Mouse (Mus musculus) ES-Bruce4 (cell line): Measurements from ENCODE around the gene Gm11549. TPM values are rescaled to one million over a fixed set of nuclear protein-coding genes. Genes with fewer than 3 reads are reported as not detected.

ENCODE experiments used
- H3K27ac ChIP-seq: 2 replicates; pipeline ENCODE4 v1.5.1; 2012; ENCODE audit warnings: low read length, inconsistent platforms; ENCODE audit not compliant: insufficient read depth
- H3K27me3 ChIP-seq: 2 replicates; pipeline ENCODE4 v1.6.1; 2012; ENCODE audit warnings: mild to moderate bottlenecking, low read length, inconsistent platforms; ENCODE audit not compliant: control insufficient read depth, poor library complexity, insufficient read depth, severe bottlenecking
- H3K36me3 ChIP-seq: 2 replicates; pipeline ENCODE4 v1.6.1; 2012; ENCODE audit warnings: inconsistent platforms, mild to moderate bottlenecking, low read length, moderate library complexity; ENCODE audit not compliant: control insufficient read depth, poor library complexity, insufficient read depth, severe bottlenecking
- H3K4me1 ChIP-seq: one replicate; pipeline ENCODE4 v1.8.1; 2011; ENCODE audit warnings: low read length; ENCODE audit not compliant: control insufficient read depth, insufficient read depth
- H3K4me3 ChIP-seq: 2 replicates; pipeline ENCODE4 v1.5.1; 2011; ENCODE audit warnings: low read depth, mild to moderate bottlenecking, low read length
- H3K9ac ChIP-seq: 2 replicates; pipeline ENCODE4 v1.6.1; 2012; ENCODE audit warnings: low read depth, mild to moderate bottlenecking, inconsistent platforms; ENCODE audit not compliant: poor library complexity, severe bottlenecking
- H3K9me3 ChIP-seq: replicated peaks from 2 replicates; pipeline ENCODE4 v1.6.1; 2012; ENCODE audit warnings: mild to moderate bottlenecking, low read length, inconsistent platforms; ENCODE audit not compliant: control insufficient read depth, poor library complexity, insufficient read depth, severe bottlenecking
- CTCF ChIP-seq: IDR thresholded peaks from one replicate; pipeline ENCODE4 v1.8.1; 2011; ENCODE audit warnings: low read depth, low read length
- EP300 ChIP-seq: IDR thresholded peaks from 2 replicates; pipeline ENCODE4 v1.6.1; 2011; ENCODE audit warnings: low read depth, low read length; ENCODE audit not compliant: insufficient read depth
- POLR2A ChIP-seq: IDR thresholded peaks from one replicate; pipeline ENCODE4 v1.8.1; 2011; ENCODE audit warnings: low read length; ENCODE audit not compliant: insufficient read depth
- polyA plus RNA-seq: library from polyadenylated mRNA; stranded (reverse); fragments of >200 nt; gene quantifications from 2 replicates; pipeline ENCODE4 v1.2.4, GENCODE M21; 2011; ENCODE audit warnings: low read depth; ENCODE audit not compliant: missing spikeins, insufficient read depth, insufficient read length

The Gm11549 gene
- polyA plus RNA-seq, 1 experiment: not detected

DNA sequence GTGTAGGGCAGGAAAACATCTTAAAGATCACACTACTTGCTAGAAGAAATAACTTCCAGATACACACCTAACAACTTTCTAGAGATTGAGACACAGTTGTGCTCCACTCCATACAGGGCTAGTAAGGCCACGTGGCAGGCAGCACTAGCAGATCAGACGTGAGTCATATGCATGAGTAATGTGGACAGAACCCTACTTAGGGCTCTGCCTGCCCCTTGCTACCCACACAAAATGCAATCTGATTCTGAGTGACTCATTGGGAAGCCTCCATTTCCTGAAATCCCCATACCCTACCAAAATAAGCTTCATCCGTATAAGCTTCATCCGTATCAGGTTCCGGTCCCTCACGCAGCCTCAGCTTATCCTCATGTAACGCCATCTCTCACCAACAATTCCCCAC, 54.0 kb downstream of the Gm11549 start:
- Histone ChIP-seq H3K27ac (no peak overlapping the region), H3K4me3 (no peak overlapping the region), H3K27me3 (no peaks in the 10 kb centered on the region), H3K9me3 (no peaks in the 10 kb centered on the region), H3K36me3 (no peaks in the 10 kb centered on the region), H3K9ac (no peak overlapping the region), H3K4me1 (no peaks in the 10 kb centered on the region)
- no peak for TF ChIP-seq EP300

DNA sequence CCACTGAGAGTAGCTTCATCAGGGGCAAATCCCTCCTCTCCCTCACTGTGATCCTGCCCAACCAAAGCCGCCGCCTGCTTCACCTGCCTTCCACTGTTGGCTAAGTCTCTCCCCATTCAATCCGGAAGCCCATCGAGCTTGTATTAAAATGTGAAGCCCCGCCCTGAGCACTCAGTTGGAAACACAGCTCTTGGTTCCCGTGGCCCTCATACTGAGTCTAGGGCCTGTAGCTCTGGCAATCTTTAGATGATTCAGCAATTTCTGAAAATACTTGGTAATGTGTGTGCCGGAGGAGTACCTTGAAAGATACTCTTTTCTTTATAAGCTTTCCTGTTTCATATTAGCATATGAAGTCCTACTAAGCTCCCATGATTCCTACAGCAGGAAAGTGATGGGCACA, 56.1 kb downstream of the Gm11549 start:
- Histone ChIP-seq H3K36me3 (no peaks in the 10 kb centered on the region), H3K4me1 (no peaks in the 10 kb centered on the region), H3K9ac (no peak overlapping the region), H3K9me3 (no peaks in the 10 kb centered on the region), H3K4me3 (no peak overlapping the region), H3K27me3 (no peaks in the 10 kb centered on the region), H3K27ac (no peak overlapping the region)
- no peak for TF ChIP-seq EP300
- no peak for TF ChIP-seq CTCF
- TF ChIP-seq POLR2A: no peak

Other genes starting within 250 kb of the Gm11549 start
- 96.0 and 98.2 TPM in 2 replicates for gene Anxa5, start 45.9 kb downstream of the Gm11549 start, polyA plus RNA-seq
- 0.67 and 0.99 TPM in 2 replicates for gene 1810062G17Rik, start 45.9 kb downstream of the Gm11549 start, polyA plus RNA-seq
- 68.2 and 72.2 TPM in 2 replicates for gene Exosc9, start 30.8 kb upstream of the Gm11549 start, polyA plus RNA-seq
- 237 and 266 TPM in 2 replicates for gene Ccna2, start 50.3 kb upstream of the Gm11549 start, polyA plus RNA-seq
- gene Bbs7, start 91.7 kb upstream of the Gm11549 start, polyA plus RNA-seq: 10.3 and 12.7 TPM in 2 replicates
- not detected in 2 replicates for gene Trpc3, start 168.4 kb upstream of the Gm11549 start, polyA plus RNA-seq